Comparison of ENCODE assay signal across 12 mouse cellular contexts in the genomic region with DNA sequence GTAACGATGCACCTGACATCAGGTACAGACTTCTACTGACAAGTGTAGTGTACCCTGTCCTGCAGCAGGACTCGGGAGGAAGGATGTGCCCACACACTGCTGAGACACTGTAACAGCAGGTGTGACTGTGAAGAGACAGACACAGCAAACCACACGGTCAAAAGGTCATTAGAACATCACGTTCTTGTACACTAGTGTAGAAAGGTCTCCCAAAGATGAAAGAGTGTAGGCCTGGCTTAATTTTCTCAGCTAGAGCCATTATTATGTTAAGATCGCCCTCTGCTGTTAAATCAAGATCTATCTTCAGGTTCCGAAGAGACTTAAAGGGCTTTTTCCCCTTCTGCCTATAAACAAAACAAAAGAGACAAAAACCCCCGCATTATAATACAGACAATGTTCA. TPM values are rescaled to one million over a fixed set of nuclear protein-coding genes. Genes with fewer than 3 reads are reported as not detected.
DNase-seq lines count a peak whose midpoint lies in the region; ATAC-seq lines count a peak whose summit lies in the region.
"Had no signal": no experiment of that assay in that cellular context is flagged by ENCODE, and none has a peak within 500 bp of the region (broad histone marks: within the 10 kb centered on the region; RNA-seq: fewer than 3 reads in every experiment).

No protein-coding gene starts in this region.

- 39% methylated on average over 7 of the region's 7 CpGs for WGBS in kidney, embryonic 14.5 days

- H3K4me2 ChIP-seq in kidney, embryonic 14.5 days (replicated peaks; ENCODE audit: low read depth, low read length) = no peak overlapping the region

- peak; percentile 55; the same call in 1 of the 2 replicates for ATAC-seq in kidney, embryonic 14.5 days (ENCODE audit: low FRiP score, low TSS enrichment)
- ATAC-seq in erythroblast, adult 5-6 weeks (replicated peaks; ENCODE audit: low FRiP score, poor library complexity, severe bottlenecking) = no peak

- no peaks in the 10 kb centered on the region for H3K4me1 ChIP-seq in kidney, embryonic 14.5 days (ENCODE audit: control insufficient read depth, insufficient read depth, low read length)

- H3K36me3 ChIP-seq in kidney, embryonic 14.5 days (ENCODE audit: control insufficient read depth, insufficient read depth, low read length) = no peaks in the 10 kb centered on the region; the same call in 1 of the 2 replicates

- H3K9ac ChIP-seq in kidney, embryonic 14.5 days (ENCODE audit: low read depth, low read length) = no peak overlapping the region

- no peaks in the 10 kb centered on the region for H3K9me3 ChIP-seq in kidney, embryonic 14.5 days (ENCODE audit: control insufficient read depth, low read length)

- H3K27me3 ChIP-seq in kidney, embryonic 14.5 days (ENCODE audit: control insufficient read depth, insufficient read depth, low read length) = no peaks in the 10 kb centered on the region

- DNase-seq in kidney, postnatal 14 days = no peak
- peak; percentile 19 for DNase-seq in A20 (ENCODE audit: low read depth, low spot score)
- DNase-seq in MN1 (ENCODE audit: low spot score) = peak; percentile 7
- DNase-seq in induced T-regulatory cell, adult 2 months (ENCODE audit: low read depth) = peak; percentile 14
- no peak for DNase-seq in cerebellum, adult 9-11 months
- no peak for DNase-seq in urinary bladder, postnatal 36 days (ENCODE audit: low spot score in 2 of 2)
- DNase-seq: adrenal gland, adult 2 months; kidney, adult 11 months had no signal

- H3K4me3 ChIP-seq in kidney, embryonic 14.5 days (ENCODE audit: low read length) = no peak overlapping the region
- H3K4me3 ChIP-seq: erythroblast, embryonic 14.5 days had no signal

- H3K27ac ChIP-seq in kidney, embryonic 14.5 days (ENCODE audit: low read depth, low read length) = no peak overlapping the region
- H3K27ac ChIP-seq: macrophage had no signal

RNA-seq across cellular contexts. Expression of gene C9orf72, which starts 33.2 kb away (rescaled TPM):
- 9.9 and 13.8 TPM in 2 replicates for polyA plus RNA-seq in kidney, embryonic 14.5 days (2014; fragmentation: Nextera tagmentation; extraction: Ambion mirVana)
- 2.1 and 4.8 TPM in 2 replicates for total RNA-seq in erythroblast, adult 5-6 weeks (2015; ENCODE audit: low replicate concordance)
- total RNA-seq in erythroblast, adult 5-6 weeks (2017; ENCODE audit: low replicate concordance) = 1.4 and 5.5 TPM in 2 replicates
- polyA plus RNA-seq: erythroblast, embryonic 14.5 days had no signal

RNA-seq across cellular contexts. Expression of gene Mob3b, which starts 35.4 kb away (rescaled TPM):
- polyA plus RNA-seq in kidney, embryonic 14.5 days (2014; fragmentation: Nextera tagmentation; extraction: Ambion mirVana) = 11.3 and 13.3 TPM in 2 replicates
- 0.19 and 1.3 TPM in 2 replicates for total RNA-seq in erythroblast, adult 5-6 weeks (2015; ENCODE audit: low replicate concordance)
- 0.98 and 1.2 TPM in 2 replicates for total RNA-seq in erythroblast, adult 5-6 weeks (2017; ENCODE audit: low replicate concordance)
- polyA plus RNA-seq: erythroblast, embryonic 14.5 days had no signal

RNA-seq across cellular contexts. Expression of gene Ifnk, which starts 40.9 kb away (rescaled TPM):
- polyA plus RNA-seq in kidney, embryonic 14.5 days (2014; fragmentation: Nextera tagmentation; extraction: Ambion mirVana) = 0.55 TPM in 1 of 2 replicates, not detected in the other
- total RNA-seq in erythroblast, adult 5-6 weeks (2015; ENCODE audit: low replicate concordance) = not detected in 2 replicates
- total RNA-seq in erythroblast, adult 5-6 weeks (2017; ENCODE audit: low replicate concordance) = not detected in 2 replicates
- total RNA-seq: adrenal gland, adult 2 months had no signal
- polyA plus RNA-seq: adrenal gland, adult 2 months; erythroblast, embryonic 14.5 days; macrophage had no signal

Comparison
In these comparisons a context has a peak if more than half of its experiments do, and no peak if none do; other contexts are left out.
1. DNase-seq: peak in A20 (single experiment), MN1 (single experiment) and induced T-regulatory cell, adult 2 months (single experiment); none in kidney, postnatal 14 days (single experiment), cerebellum, adult 9-11 months (single experiment) and urinary bladder, postnatal 36 days (0 of 2).